Mouse (Mus musculus) cerebellum, postnatal 25 days (tissue): ENCODE results near the gene Aox2.
"Not testable (repeated sequence)": the region's sequence is repeated elsewhere in the genome, so short reads cannot be mapped to it uniquely, and the experiment has no call there.

Experiments used
- DNase-seq, 2 experiments: peaks; one replicate each; pipeline ENCODE4 v3.0.0; 2021; ENCODE audit warnings: mixed read lengths in 2 of 2

Gene Aox2

DNA sequence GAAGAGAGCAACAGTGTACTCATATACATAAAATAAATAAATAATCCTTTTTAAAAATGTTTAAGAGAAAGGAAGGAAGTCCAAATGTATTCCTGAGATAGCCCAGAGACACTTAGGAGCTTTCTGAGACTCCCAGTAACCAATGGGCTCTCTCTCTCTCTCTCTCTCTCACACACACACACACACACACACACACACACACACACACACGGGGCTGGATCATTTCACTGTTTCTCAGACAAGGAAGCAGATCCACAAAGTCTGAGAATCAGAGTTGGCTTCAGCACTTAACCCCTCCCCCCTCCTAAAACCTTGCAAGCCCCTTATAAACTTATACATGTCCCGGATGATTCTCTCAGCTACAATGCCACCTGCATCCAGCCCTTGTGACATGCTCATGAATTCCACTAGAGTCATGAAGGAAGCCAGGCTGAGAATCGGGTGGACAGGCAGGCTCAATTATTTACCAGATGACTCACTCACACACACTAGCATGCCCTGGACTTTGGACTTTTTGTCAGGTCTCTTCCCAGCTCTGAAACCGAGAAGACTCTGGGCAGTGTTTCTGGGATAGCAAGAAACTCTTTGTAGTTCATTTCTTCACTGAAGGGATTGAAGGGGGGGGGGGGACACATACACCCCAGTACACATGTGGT is 75.2 kb downstream of the Aox2 start:
- DNase-seq = no peak

DNA sequence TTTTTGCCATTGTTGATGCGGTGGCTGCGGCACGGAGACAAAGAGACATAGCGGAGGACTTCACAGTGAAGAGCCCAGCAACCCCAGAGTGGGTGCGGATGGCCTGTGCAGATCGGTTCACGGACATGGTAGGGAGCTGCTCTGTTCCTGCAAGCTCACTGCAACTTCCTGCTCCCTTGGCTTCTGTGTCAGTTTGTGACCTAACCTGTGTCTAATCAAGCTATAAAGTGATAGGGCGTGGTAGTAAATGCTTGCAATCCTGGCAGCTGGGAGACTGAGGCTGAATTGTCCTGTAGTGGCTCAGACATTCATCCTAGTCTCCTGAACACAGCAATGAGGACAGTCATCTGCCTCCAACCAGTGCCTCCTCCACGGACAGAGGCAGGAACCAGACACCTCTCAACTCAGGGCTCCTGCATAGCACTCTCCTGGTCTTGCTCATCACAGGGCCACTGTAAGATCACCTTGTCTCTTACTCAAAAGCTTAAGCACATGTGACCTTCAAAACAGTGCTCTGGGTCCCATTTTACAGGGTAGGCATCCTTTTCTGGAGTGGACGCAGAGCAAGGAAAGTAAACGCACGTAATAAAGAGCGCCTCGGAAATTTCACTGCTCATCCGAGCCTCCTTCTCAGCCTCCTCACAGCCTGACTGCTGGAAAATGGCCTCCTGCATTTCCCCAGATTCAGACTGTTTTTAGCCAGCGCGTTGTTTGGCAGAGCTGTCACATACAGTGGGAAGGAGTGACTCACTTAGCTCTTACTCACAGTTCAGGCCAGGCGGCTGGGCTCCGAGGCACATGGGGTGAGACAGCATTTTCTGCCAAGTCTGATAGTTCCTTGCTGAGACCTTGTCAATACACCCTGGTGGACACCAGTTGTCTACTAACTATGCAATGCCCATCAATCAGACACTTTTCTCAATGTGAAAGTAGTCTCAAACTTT is 81.1 kb downstream of the Aox2 start:
- DNase-seq = peak; percentile 29 to 62

DNA sequence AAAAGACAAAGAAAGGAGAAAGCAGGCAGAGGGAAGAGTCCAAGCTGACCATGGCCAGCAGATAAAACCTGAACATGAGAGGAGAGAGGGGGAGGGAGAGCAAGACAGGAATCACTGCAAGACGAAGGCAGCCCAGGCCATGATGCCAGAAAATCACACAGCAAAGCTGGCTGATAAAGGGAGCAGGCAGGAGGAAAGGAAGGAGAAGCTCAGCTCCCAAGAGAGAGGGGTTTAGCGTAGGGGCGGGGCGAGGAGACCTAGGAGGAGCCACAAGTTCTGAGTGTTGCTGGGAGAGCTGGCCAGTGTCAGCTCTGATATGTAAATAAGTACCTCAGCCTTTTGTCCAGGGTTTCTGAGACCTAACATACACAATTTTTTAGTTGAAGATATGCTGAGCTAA is 84.2 kb downstream of the Aox2 start:
- no peak for DNase-seq

DNA sequence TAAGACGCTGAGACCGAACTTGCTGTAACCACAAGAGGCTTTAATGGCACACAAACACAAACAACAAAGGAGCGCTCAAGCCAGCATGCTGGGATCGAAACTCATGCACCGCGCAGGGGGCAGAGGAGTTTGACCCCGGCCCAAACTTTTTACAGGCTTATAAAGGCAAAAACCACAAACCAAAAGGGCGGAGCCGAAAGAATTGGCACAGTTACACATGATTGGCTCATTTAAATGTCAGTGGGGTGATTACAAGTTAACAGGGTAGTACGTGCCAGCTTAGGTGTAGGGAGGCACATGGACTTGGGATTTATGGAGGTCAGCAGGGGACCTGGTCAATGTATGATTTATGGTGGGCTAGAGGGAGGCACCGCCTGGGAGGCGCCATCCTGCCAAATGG is 86.4 kb downstream of the Aox2 start:
- DNase-seq = no peak

DNA sequence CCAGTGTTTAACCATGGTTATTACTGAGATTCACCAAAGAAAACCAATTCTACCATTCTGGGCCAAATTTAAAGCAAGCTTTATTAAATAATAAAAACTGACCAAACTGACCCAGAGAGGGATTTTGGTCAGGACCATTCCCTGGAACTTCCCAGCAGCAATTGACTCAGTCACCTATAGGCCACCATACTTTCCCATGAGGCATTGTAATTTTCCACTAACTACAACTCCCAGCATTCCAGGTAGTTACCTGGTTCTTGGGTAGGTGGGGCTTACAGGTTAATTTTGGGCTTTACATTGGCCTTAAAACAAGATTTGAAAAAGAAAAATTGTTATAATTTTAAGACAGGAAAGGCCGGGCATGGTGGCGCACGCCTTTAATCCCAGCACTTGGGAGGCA is 87.7 kb downstream of the Aox2 start:
- no peak for DNase-seq

DNA sequence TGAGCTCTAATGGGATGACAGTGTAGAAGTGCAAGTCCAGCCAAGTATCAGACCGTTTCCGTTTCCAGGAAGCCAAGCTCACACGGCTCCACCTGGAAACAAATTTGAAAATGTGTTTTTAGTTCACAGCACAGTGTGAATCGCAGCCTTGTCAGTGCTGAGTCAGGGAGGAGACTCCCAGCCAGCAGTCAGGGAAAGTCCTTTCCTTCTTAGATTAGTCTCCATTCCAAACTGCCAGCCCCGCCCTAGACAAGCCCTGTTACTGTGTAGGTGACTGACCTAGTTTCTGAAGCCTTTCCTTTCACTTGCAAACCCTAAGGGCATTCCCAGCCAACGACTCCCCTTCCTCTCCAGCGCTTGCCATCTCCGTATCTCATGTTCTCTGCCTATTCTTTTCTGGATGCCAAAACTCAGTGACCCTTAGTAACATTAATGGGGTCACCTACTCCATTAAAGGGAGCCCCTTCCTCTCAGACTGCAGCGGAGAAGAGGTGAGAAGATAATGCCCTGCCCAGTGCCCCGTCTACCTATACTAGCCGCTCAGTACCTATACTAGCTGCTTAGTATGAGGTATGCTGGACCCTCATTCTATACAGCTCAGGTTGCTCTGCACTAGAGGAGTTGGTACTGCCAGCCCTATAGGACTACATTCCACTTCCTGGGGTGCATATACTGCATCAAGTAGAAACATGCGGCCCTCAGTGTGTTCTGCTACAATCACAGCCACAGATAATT is 88.8 kb downstream of the Aox2 start:
- DNase-seq = peak in 1 of 2 experiments; percentile 33

DNA sequence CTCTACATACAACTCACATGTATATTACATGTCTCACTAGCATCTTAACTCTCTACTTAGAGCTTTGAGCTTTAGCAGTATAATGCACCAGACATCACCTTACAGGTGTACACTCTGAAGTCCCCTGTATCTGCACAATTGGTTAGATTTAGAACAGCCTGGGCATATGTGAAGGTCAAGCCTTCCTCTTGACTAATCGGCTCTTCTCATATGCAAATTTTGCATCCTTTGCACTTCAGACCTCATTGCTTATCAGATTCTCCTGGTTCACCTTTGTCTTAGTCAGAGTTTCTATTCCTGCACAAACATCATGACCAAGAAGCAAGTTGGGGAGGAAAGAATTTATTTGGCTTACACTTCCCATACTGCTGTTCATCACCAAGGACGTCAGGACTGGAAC is 91.6 kb downstream of the Aox2 start:
- no peak for DNase-seq

DNA sequence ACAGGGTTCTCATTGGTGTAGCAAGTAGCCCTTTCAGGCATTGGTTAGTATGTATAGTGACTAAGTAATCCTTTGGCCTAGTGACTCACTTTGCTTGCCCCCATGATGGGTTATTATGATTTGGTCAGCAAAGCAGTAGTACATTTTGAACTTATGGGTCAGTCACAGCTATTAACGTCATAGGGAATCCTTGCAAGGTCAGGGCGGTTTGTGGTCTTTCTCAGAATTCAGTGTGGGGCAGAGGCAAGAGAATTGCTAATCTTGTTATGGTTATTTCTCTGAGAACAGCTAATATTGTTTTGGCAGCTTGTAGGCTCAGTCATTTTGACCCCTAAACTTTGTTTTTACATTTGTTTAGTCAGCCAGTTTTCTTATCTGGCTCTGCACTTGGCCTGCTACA is 96.1 kb downstream of the Aox2 start:
- DNase-seq = not testable (repeated sequence)

DNA sequence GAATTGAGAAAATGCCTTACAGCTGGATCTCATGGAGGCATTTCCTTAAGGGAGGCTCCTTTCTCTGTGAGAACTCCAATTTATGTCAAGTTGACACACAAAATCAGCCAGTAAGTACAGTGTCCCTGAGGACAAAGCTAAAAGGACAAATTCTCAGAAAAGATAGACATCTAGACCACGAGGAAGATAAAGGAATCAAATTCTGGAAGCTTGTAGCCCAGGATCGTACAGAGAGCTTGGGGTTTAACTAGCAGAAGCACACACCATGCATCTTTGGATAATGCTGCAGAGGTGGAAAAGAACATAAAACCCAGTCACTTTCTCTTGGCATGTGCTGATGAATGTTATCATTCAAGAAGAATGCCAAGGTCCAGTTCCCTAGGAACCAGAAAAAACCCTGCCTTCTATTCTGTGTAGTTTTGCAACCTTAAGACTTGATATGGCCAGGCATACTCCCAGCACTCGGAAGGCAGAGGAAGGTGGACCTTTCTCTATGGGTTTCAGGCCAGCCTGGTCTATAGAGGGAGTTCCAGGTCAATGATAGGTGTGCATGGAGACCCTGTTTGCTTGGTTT is 97.5 kb downstream of the Aox2 start:
- no peak for DNase-seq

DNA sequence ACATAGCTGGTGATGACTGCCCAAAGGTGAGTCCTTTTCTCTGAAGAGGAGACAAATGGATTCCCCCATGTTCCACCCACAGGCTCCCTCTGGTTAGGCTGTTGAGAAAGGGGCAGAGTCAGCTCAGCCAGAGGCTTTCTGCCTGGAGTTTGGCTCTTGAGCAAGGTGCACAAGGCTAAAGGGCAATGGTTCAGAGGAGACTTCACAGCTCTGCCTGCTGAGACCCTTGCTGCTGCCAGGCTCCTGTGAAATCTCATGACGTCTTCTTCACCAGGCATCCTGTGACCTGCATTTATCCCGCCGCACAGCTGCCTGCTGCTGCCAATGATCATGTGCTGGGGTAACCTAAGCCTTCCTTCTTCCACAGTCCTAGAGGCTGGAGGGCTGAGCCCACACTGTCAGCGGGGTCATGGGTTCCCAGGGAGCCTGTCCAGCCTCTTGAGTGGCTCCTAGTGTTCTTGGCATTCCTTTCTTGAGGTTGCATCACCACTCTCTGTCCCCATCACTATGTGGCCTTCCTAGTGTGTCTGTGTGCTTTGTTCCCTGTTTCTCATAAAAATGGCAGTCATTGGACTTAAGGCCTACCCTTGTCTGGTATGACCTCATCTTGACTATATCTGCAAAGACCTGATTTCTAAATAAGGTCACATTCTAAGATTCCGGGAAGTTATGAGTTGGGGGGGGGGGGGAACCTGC is 104.6 kb downstream of the Aox2 start:
- no peak for DNase-seq

DNA sequence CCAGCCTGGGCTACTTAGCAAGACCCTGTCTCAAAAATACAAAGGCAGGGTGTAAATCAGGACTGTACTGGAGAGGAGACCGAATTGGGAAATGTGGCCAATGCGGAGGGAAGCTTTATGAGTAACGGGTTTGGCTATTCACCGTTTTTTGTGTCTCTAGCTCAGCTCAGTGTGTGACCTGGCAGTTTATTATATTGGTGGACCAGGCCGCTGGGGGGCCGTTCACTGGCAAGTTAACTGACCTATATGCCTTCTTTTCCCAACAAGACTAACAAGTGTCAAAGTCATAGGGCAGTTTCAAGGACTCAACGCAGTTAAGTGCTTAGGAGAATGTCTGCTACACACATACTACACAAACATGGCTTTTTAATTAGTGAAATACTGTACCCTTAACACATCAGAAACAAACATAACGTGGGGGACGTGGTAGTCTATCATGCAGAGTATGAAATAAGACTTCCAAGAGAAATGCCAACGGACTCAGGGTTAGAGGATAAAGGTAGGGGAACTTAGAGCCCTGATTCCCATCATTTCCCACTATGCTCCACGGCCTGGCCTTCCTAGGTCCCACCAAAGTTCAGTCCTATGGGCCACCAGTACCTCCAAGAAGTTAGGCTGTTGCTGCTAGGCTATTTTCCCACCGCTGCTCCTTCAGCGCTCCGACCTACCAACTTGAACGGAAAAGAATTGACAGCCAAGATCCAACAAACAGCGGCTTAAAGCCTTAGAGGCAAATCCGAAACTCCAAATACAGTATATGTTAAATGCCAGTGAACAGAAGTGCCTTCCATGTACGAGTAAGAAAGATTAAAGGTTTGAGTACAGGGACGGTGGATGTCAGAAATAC is 113.5 kb downstream of the Aox2 start:
- peak in 1 of 2 experiments; percentile 20 for DNase-seq

DNA sequence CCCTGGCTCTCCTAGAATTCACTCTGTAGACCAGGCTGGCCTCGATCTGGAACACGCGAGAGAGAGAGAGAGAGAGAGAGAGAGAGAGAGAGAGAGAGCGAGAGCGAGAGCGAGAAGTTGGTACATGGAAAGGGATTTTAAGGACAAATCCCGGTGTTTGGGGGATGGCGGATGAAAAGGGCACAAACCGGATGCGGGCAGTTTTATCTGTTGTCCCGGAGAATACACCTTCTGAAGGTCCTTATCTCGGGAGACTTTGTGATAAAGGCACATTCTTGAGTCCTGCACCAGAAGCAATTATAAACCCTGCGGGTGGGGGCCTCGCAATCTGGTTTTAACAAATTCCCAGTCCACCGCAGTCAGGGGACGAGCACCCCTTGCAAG is 114.1 kb downstream of the Aox2 start:
- DNase-seq = no peak

DNA sequence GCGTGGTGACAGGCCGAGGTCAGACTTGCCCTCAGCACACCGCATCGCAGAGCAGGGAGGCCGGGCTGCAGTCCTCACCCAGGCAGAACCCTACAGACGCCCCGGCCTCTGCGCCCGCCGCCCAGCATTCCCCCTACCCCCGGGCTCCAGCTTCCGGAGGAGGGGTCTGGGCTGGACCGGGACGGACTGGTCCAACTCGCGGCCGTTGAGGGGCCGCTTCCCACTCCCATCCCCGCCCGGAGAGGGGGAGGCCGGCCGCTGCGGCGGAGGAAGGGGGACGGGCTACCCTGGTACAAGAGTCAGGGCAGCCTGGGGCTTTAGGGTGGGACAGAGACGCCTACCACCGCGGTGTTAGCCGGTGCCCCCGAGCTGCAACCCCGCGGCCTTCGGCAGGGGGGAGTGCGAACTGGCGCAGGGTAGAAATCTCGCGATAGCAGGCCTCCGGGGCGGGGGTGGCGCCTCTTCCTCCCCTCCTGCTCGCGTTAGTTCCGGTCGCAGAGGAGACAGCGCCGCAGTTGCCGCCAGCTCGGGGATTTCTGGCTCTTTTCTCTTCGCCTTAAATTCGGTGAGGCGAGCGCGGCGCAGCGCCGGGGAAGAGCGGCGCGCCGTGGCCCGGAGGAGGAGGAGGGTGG is 114.6 kb downstream of the Aox2 start, which contains the start of gene Bzw1:
TSS of gene Bzw1 (plus strand) at position 247 of the 632 bp plus-strand sequence.
- DNase-seq = peak; percentile 95 to 96

DNA sequence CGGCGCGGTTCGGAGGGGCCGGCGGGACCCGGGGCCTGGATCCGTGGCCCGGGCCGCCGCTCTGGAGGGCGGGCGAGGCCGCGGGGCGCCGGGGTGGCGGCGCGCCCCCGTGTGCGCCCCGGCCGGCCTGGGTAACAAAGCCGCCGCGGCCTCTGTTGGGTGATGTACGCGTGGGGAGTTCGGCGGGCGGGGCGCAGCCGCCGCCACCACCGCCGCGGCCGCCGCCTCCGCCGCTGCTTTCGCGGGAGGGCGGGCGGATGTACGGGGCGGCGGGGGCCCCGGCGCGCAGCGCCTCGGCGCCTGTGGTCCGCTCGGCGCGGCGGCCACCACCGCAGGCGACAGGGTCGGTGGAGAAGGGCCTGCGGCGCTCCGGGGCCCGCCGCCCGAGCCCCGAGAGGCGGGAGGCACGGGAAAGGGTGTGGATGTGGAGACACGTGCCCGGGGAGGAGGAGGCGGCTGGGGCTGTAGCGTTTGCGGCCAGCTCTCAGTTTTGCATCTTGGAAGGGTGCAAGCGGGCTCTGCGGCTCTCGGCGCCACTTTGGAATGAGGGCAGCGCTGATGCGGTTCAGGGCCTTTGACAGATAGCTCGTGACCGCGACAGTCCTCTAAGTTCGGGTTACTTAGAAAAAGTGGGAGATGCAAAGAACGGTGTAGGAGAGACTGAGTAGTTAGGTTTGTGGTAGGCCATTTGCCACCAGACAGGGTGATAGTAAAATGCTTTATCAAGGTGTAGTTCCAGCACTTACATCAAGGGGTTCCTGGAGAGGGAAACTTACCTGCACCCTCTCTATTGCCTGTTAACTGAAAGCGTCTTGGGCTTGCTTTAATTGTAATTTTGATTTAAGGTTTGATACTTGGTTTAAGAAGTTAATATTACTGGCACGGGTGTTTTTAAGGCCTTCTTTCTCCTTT is 115.4 kb downstream of the Aox2 start:
- peak; percentile 58 to 69 for DNase-seq

DNA sequence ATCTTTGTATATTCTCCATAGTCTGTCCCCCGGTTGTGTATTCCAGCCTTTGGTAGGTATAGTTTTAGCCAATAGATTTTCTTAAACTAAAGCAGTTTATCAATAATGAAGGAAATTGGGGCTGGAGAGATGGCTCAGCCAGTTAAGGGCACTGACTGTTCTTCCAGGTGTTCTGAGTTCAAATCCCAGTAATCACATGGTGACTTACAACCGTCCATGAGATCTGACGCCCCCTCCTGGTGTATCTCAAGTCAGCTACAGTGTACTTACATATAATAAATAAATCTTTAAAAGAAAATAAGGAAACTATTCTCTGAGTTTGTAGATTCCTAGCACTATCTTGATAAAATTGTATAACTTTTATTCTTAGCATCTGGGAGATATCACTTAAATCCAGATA is 117.2 kb downstream of the Aox2 start:
- no peak for DNase-seq

DNA sequence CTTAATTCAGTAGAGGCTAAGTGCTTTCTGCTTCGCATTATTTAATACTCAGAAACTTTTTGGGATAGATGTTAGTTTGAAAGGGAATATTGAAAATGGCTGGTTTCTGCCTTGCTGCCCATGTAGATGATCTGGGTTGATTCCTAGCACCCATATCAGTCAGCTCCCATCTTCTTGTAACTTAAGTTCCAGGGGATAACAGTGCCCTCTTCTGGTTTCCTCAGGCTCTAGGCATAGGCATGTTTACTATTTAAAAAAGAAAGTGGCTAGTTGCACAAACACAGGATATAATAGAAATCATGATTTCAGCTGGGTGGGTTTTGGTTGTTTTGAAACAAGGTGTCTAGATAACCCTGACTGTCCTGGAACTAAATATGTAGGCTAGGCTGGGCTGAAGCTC is 118.1 kb downstream of the Aox2 start:
- no peak for DNase-seq

DNA sequence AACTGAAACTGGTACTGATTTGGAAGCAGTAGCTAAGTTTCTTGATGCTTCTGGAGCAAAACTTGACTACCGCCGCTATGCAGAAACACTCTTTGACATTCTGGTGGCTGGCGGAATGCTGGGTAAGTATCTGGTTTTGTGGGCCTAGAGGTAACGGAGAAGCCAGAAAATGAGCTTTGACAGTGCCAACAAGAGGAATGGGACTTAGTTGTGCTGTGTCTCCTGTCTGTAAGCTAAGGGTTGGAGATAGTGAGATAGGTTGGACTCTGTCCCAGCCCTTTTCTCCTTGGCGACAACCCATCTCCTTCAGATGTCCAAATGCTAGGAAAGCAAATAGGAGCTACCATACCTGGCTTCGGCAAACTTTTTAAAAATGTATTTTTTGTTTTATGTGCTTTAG is 119.6 kb downstream of the Aox2 start:
- no peak for DNase-seq

DNA sequence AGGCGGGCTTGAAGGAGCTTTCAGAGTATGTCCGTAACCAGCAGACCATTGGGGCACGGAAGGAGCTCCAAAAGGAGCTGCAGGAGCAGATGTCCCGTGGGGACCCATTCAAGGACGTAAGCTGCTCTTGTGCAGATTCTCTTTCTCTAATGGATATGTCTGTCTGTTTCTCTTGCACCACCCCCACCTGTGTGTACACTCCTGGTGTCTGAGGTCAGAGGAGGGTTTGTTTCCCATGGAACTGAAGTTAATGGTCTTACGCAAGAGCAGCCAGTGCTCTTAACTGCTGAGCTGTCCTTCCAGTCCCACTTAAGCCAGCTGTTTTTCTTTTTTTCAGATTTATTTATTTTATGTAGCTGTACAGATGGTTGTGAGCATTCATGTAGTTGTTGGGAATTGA is 123.3 kb downstream of the Aox2 start:
- DNase-seq = no peak

DNA sequence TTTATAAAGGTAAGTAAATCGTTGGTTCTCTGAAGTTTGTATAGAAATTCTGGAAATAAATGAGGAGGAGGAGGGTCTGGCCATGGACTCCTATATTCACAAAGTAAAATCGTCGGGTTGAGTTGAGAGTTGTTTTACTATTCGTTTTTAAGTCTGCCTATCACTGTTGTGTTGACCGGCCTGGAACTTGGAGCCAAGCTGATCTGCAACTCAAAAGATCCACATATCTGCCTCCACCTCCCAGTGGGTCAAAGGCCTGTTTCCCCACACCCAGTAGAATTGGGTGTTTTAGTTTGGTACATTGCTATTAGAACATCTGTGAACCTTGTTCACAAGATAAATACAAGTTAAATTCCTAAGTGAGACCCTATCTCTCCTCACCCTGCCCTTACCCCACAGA is 125.6 kb downstream of the Aox2 start:
- no peak for DNase-seq

DNA sequence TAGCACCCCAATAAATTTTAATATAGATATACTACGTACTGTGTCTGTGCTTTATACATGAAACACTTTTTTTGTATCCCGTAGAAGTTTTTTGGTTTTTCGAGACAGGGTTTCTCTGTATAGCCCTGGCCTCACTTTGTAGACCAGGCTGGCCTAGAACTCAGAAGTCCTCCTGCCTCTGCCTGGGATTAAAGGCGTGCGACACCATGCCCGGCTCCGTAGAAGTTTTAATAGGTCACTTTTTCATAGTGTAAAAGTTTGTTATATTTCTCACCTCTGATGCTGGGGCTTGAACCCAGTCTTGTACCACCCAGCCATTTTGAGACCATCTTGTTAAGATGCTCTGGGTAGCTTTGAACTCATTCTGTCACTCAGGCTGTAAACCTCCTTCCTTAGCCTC is 129.2 kb downstream of the Aox2 start:
- no peak for DNase-seq
